Mouse (Mus musculus) intestine, postnatal 0 days (tissue): Measurements from ENCODE around the gene Olfr502. TPM values are rescaled to one million over a fixed set of nuclear protein-coding genes. Genes with fewer than 3 reads are reported as not detected.
"Not testable (repeated sequence)": the region's sequence is repeated elsewhere in the genome, so short reads cannot be mapped to it uniquely, and the experiment has no call there.

Experiments used
- ATAC-seq: fragments of 200-750 bp; cut with Nextera tagmentation; 2 replicates; pipeline ENCODE4 v1.8.0; 2017; ENCODE audit warnings: mild to moderate bottlenecking, moderate TSS enrichment, moderate library complexity
- H3K27ac ChIP-seq: fragments of 300-500 bp; sonication (generic); 2 replicates; pipeline ENCODE4 v1.5.1; 2014; ENCODE audit warnings: mild to moderate bottlenecking, low read depth, low read length, moderate library complexity
- H3K27me3 ChIP-seq: fragments of 300-500 bp; sonication (generic); replicated peaks from 2 replicates; pipeline ENCODE4 v1.6.1; 2014; ENCODE audit warnings: low read length, mixed read lengths; ENCODE audit not compliant: control insufficient read depth, insufficient read depth
- H3K36me3 ChIP-seq: fragments of 300-500 bp; sonication (generic); 2 replicates; pipeline ENCODE4 v1.6.1; 2014; ENCODE audit warnings: mild to moderate bottlenecking, moderate library complexity; ENCODE audit not compliant: control insufficient read depth, insufficient read depth
- H3K4me1 ChIP-seq: fragments of 300-500 bp; sonication (generic); replicated peaks from 2 replicates; pipeline ENCODE4 v1.6.1; 2014; ENCODE audit warnings: antibody characterized with exemption, low read length, mixed read lengths; ENCODE audit not compliant: control insufficient read depth, insufficient read depth
- H3K4me2 ChIP-seq: fragments of 300-500 bp; sonication (generic); replicated peaks from 2 replicates; pipeline ENCODE4 v1.6.1; 2014; ENCODE audit warnings: low read depth, mild to moderate bottlenecking, moderate library complexity
- H3K4me3 ChIP-seq: fragments of 300-500 bp; sonication (generic); 2 replicates; pipeline ENCODE4 v1.5.1; 2014; ENCODE audit warnings: low read depth, low read length
- H3K9ac ChIP-seq: fragments of 300-500 bp; sonication (generic); 2 replicates; pipeline ENCODE4 v1.6.1; 2014; ENCODE audit warnings: mild to moderate bottlenecking, low read depth, low read length
- H3K9me3 ChIP-seq: fragments of 300-500 bp; sonication (generic); 2 replicates; pipeline ENCODE4 v1.6.1; 2016; ENCODE audit warnings: mixed run types; ENCODE audit not compliant: control insufficient read depth
- CTCF ChIP-seq: sonication (generic); IDR thresholded peaks from 2 replicates; pipeline ENCODE4 v1.5.1; 2016; ENCODE audit warnings: low read depth, mild to moderate bottlenecking, control low read depth, antibody characterized with exemption, moderate library complexity
- WGBS: fragments of 180-500 bp; shearing (Covaris S2); extraction: QIAGEN DNeasy Blood & Tissue Kit; methylation state at CpG from one replicate; pipeline ENCODE4 v1.1.7; 2014; 5-methylcytosine and 5-hydroxymethylcytosine counted together
- polyA plus RNA-seq: library from polyadenylated mRNA; unstranded; fragments of >200 nt; fragmentation: Nextera tagmentation; extraction: Ambion mirVana; gene quantifications from 2 replicates; pipeline ENCODE4 v1.2.1, GENCODE M21; 2015

Olfr502 gene
- polyA plus RNA-seq = not detected in 2 replicates

GRCm38 (mm10) chr7:108524965-108525364 lies at the start of gene Olfr502:
TSS of gene Olfr502 (minus strand) at chr7:108525065.
- no peak within 1 kb of the TSS for H3K27ac ChIP-seq
- no peak for ATAC-seq
- TF ChIP-seq CTCF = no peak

GRCm38 (mm10) chr7:108565693-108566092 lies 40.8 kb upstream of the Olfr502 start, which contains the start of gene Olfr504:
TSS of gene Olfr504 (minus strand) at chr7:108565793.
- no peak within 1 kb of the TSS for H3K4me3 ChIP-seq
- no peak within 1 kb of the TSS for H3K27ac ChIP-seq

More at GRCm38 (mm10) chr7:108524965-108525364, at the start of gene Olfr502:
- Histone ChIP-seq H3K4me1 (no peaks in the 10 kb centered on the region), H3K4me2 (no peak within 1 kb of the TSS), H3K9me3 (no peaks in the 10 kb centered on the region), H3K9ac (no peak within 1 kb of the TSS), H3K36me3 (no peaks in the 10 kb centered on the region), H3K27me3 (no peaks in the 10 kb centered on the region), H3K4me3 (no peak within 1 kb of the TSS)
- WGBS = 79% methylated on average over 1 of the region's 1 CpGs

GRCm38 (mm10) chr7:108544227-108544626 lies 19.4 kb upstream of the Olfr502 start, which contains the start of gene Olfr503:
TSS of gene Olfr503 (plus strand) at chr7:108544527.
- 45% methylated on average over 1 of the region's 1 CpGs for WGBS
- not testable (repeated sequence) for H3K27ac ChIP-seq, ATAC-seq, H3K4me2 ChIP-seq, H3K9ac ChIP-seq, H3K9me3 ChIP-seq, H3K4me1 ChIP-seq, H3K36me3 ChIP-seq, H3K27me3 ChIP-seq, H3K4me3 ChIP-seq

More at GRCm38 (mm10) chr7:108565693-108566092, 40.8 kb upstream of the Olfr502 start, which contains the start of gene Olfr504:
- ATAC-seq = no peak
- H3K9me3 ChIP-seq = no peaks in the 10 kb centered on the region
- no peaks in the 10 kb centered on the region for H3K27me3 ChIP-seq
- 89% methylated on average over 1 of the region's 1 CpGs for WGBS
- no peak within 1 kb of the TSS for H3K9ac ChIP-seq
- no peaks in the 10 kb centered on the region for H3K4me1 ChIP-seq
- H3K36me3 ChIP-seq = no peaks in the 10 kb centered on the region
- TF ChIP-seq CTCF = no peak
- no peak within 1 kb of the TSS for H3K4me2 ChIP-seq

GRCm38 (mm10) chr7:108542416-108542815 lies 17.6 kb upstream of the Olfr502 start:
- no peaks in the 10 kb centered on the region for H3K4me1 ChIP-seq
- no peaks in the 10 kb centered on the region for H3K36me3 ChIP-seq
- no peak overlapping the region for H3K9ac ChIP-seq
- no peak overlapping the region for H3K4me3 ChIP-seq
- no peak for TF ChIP-seq CTCF
- H3K4me2 ChIP-seq = no peak overlapping the region
- no peaks in the 10 kb centered on the region for H3K9me3 ChIP-seq
- H3K27me3 ChIP-seq = no peaks in the 10 kb centered on the region
- no peak for ATAC-seq
- no peak overlapping the region for H3K27ac ChIP-seq
- WGBS = 84% methylated on average over 13 of the region's 13 CpGs

Other genes with a start within 250 kb of the Olfr502 start
- not detected in 2 replicates for gene Olfr490, start 236.1 kb downstream of the Olfr502 start, polyA plus RNA-seq
- gene Olfr491, start 211.6 kb downstream of the Olfr502 start, polyA plus RNA-seq = not detected in 2 replicates
- not detected in 2 replicates for gene Olfr492, start 201.4 kb downstream of the Olfr502 start, polyA plus RNA-seq
- gene Olfr493, start 178.1 kb downstream of the Olfr502 start, polyA plus RNA-seq = not detected in 2 replicates
- gene Olfr494, start 159.7 kb downstream of the Olfr502 start, polyA plus RNA-seq = not detected in 2 replicates
- not detected in 2 replicates for gene Olfr495, start 131.9 kb downstream of the Olfr502 start, polyA plus RNA-seq
- not detected in 2 replicates for gene Olfr497, start 104.6 kb downstream of the Olfr502 start, polyA plus RNA-seq
- gene Olfr498, start 59.7 kb downstream of the Olfr502 start, polyA plus RNA-seq = not detected in 2 replicates
- not detected in 2 replicates for gene Olfr503, start 19.5 kb upstream of the Olfr502 start, polyA plus RNA-seq
- not detected in 2 replicates for gene Olfr504, start 40.7 kb upstream of the Olfr502 start, polyA plus RNA-seq
- not detected in 2 replicates for gene Olfr506, start 85.7 kb upstream of the Olfr502 start, polyA plus RNA-seq
- gene Olfr507, start 96.7 kb upstream of the Olfr502 start, polyA plus RNA-seq = not detected in 2 replicates
- gene Olfr508, start 104.9 kb upstream of the Olfr502 start, polyA plus RNA-seq = not detected in 2 replicates
- not detected in 2 replicates for gene Olfr509, start 126.8 kb upstream of the Olfr502 start, polyA plus RNA-seq
- not detected in 2 replicates for gene Olfr510, start 141.4 kb upstream of the Olfr502 start, polyA plus RNA-seq
- gene Olfr512, start 188.3 kb upstream of the Olfr502 start, polyA plus RNA-seq = not detected in 2 replicates
- not detected in 2 replicates for gene Olfr513, start 225.9 kb upstream of the Olfr502 start, polyA plus RNA-seq